Mouse (Mus musculus): ENCODE measurements around the gene Gipc1. TPM values are rescaled to one million over a fixed set of nuclear protein-coding genes. Genes with fewer than 3 reads are reported as not detected.

The Gipc1 gene
- polyA plus RNA-seq, 2 experiments: 102 to 134 TPM

- DNase-seq (ENCODE audit: low spot score): no peak
- 78% methylated on average over 11 of the region's 11 CpGs for WGBS
These were observed 42.1 kb downstream of the Gipc1 start for GRCm38 (mm10) chr8:83694369-83695160.

GRCm38 (mm10) chr8:83695351-83696106 is 43.1 kb downstream of the Gipc1 start:
- H3K27ac ChIP-seq (replicated peaks; ENCODE audit: low read depth, low read length): no peak overlapping the region
- 84% methylated on average over 16 of the region's 17 CpGs for WGBS
- no peak overlapping the region for H3K9ac ChIP-seq (ENCODE audit: low read depth, low read length, severe bottlenecking)
- TF ChIP-seq POLR2A (IDR thresholded peaks at IDR 0.05; ENCODE audit: borderline replicate concordance, extremely low read depth, insufficient read depth, insufficient read length): no peak
- H3K4me2 ChIP-seq (replicated peaks; ENCODE audit: low read depth, low read length, severe bottlenecking): no peak overlapping the region
- H3K4me1 ChIP-seq (ENCODE audit: control insufficient read depth, insufficient read depth, low read length): peaks cover 13% of the 10 kb centered on the region
- no peaks in the 10 kb centered on the region for H3K9me3 ChIP-seq (ENCODE audit: control insufficient read depth, low read length)
- no peaks in the 10 kb centered on the region for H3K27me3 ChIP-seq (ENCODE audit: control insufficient read depth, insufficient read depth, low read length)
- H3K36me3 ChIP-seq (ENCODE audit: control insufficient read depth, insufficient read depth, low read length): peaks cover 22% of the 10 kb centered on the region
- no peak overlapping the region for H3K4me3 ChIP-seq (replicated peaks; ENCODE audit: low read length)
- DNase-seq (ENCODE audit: low spot score) (no peak), ATAC-seq (ENCODE audit: low FRiP score, low read depth) (no peak)

More at GRCm38 (mm10) chr8:83694369-83695160, 42.1 kb downstream of the Gipc1 start:
- peaks cover 11% of the 10 kb centered on the region for H3K4me1 ChIP-seq (ENCODE audit: control insufficient read depth, insufficient read depth, low read length)
- peaks cover 31% of the 10 kb centered on the region for H3K36me3 ChIP-seq (ENCODE audit: control insufficient read depth, insufficient read depth, low read length)
- H3K27ac ChIP-seq (replicated peaks; ENCODE audit: low read depth, low read length): no peak overlapping the region
- no peak overlapping the region for H3K9ac ChIP-seq (ENCODE audit: low read depth, low read length, severe bottlenecking)
- H3K27me3 ChIP-seq (ENCODE audit: control insufficient read depth, insufficient read depth, low read length): no peaks in the 10 kb centered on the region
- no peak for ATAC-seq (ENCODE audit: low FRiP score, low read depth)
- no peak overlapping the region for H3K4me2 ChIP-seq (replicated peaks; ENCODE audit: low read depth, low read length, severe bottlenecking)
- H3K9me3 ChIP-seq (ENCODE audit: control insufficient read depth, low read length): no peaks in the 10 kb centered on the region
- H3K4me3 ChIP-seq (replicated peaks; ENCODE audit: low read length): no peak overlapping the region
- TF ChIP-seq POLR2A (IDR thresholded peaks at IDR 0.05; ENCODE audit: borderline replicate concordance, extremely low read depth, insufficient read depth, insufficient read length): no peak

- WGBS: 48% methylated on average over 19 of the region's 19 CpGs
- H3K27me3 ChIP-seq (ENCODE audit: control insufficient read depth, insufficient read depth, low read length): no peaks in the 10 kb centered on the region
- H3K4me1 ChIP-seq (ENCODE audit: control insufficient read depth, insufficient read depth, low read length): peaks cover 13% of the 10 kb centered on the region
- no peak overlapping the region for H3K27ac ChIP-seq (replicated peaks; ENCODE audit: low read depth, low read length)
- H3K9me3 ChIP-seq (ENCODE audit: control insufficient read depth, low read length): no peaks in the 10 kb centered on the region
- no peak for DNase-seq (ENCODE audit: low spot score)
- H3K9ac ChIP-seq (ENCODE audit: low read depth, low read length, severe bottlenecking): 0 out of 2 replicates have a peak overlapping the region, but pooled peaks have one; percentile 34
- no peak for ATAC-seq (ENCODE audit: low FRiP score, low read depth)
- peak overlapping the region; percentile 85 for H3K4me3 ChIP-seq (replicated peaks; ENCODE audit: low read length)
- peak overlapping the region; percentile 96 for H3K4me2 ChIP-seq (replicated peaks; ENCODE audit: low read depth, low read length, severe bottlenecking)
- TF ChIP-seq POLR2A (IDR thresholded peaks at IDR 0.05; ENCODE audit: borderline replicate concordance, extremely low read depth, insufficient read depth, insufficient read length): no peak
- 0 out of 2 replicates have a peak, but pooled peaks cover 1% of the 10 kb centered on the region for H3K36me3 ChIP-seq (ENCODE audit: control insufficient read depth, insufficient read depth, low read length)
These were observed 45.1 kb downstream of the Gipc1 start for GRCm38 (mm10) chr8:83697374-83698220.

GRCm38 (mm10) chr8:83698291-83698660 is 45.8 kb downstream of the Gipc1 start:
- no peaks in the 10 kb centered on the region for H3K27me3 ChIP-seq (ENCODE audit: control insufficient read depth, insufficient read depth, low read length)
- peak overlapping the region; percentile 88 for H3K9ac ChIP-seq (ENCODE audit: low read depth, low read length, severe bottlenecking)
- peaks cover 13% of the 10 kb centered on the region for H3K4me1 ChIP-seq (ENCODE audit: control insufficient read depth, insufficient read depth, low read length)
- no peaks in the 10 kb centered on the region for H3K36me3 ChIP-seq (ENCODE audit: control insufficient read depth, insufficient read depth, low read length)
- no peak for DNase-seq (ENCODE audit: low spot score)
- H3K4me3 ChIP-seq (replicated peaks; ENCODE audit: low read length): peak overlapping the region; percentile 85
- no peaks in the 10 kb centered on the region for H3K9me3 ChIP-seq (ENCODE audit: control insufficient read depth, low read length)
- peak overlapping the region; percentile 96 for H3K4me2 ChIP-seq (replicated peaks; ENCODE audit: low read depth, low read length, severe bottlenecking)
- 4% methylated on average over 15 of the region's 15 CpGs for WGBS
- no peak overlapping the region for H3K27ac ChIP-seq (replicated peaks; ENCODE audit: low read depth, low read length)
- TF ChIP-seq POLR2A (IDR thresholded peaks at IDR 0.05; ENCODE audit: borderline replicate concordance, extremely low read depth, insufficient read depth, insufficient read length): no peak
- 0 out of 2 replicates have a peak, but pooled peaks have one; percentile 7 for ATAC-seq (ENCODE audit: low FRiP score, low read depth)
